Mouse (Mus musculus) lung, embryonic 16.5 days (tissue): ENCODE measurements around the gene Rnf157. TPM values are rescaled to one million over a fixed set of nuclear protein-coding genes. Genes with fewer than 3 reads are reported as not detected.
A peak's percentile ranks its signal among the peaks of the same experiment; 100 is the strongest.

Experiments
- ATAC-seq: fragments of 200-750 bp; cut with Nextera tagmentation; 2 replicates; pipeline ENCODE4 v1.8.0; 2017; ENCODE audit warnings: low read depth, mild to moderate bottlenecking, moderate library complexity
- H3K27ac ChIP-seq: fragments of 300-500 bp; sonication (generic); 2 replicates; pipeline ENCODE4 v1.5.1; 2014; ENCODE audit warnings: mild to moderate bottlenecking, control low read depth, low read length
- H3K27me3 ChIP-seq: fragments of 300-500 bp; sonication (generic); 2 replicates; pipeline ENCODE4 v1.6.1; 2014; ENCODE audit warnings: low read depth, low read length, mixed read lengths; ENCODE audit not compliant: control insufficient read depth, insufficient read depth
- H3K36me3 ChIP-seq: fragments of 300-500 bp; sonication (generic); 2 replicates; pipeline ENCODE4 v1.6.1; 2014; ENCODE audit warnings: low read length; ENCODE audit not compliant: control insufficient read depth, insufficient read depth
- H3K4me1 ChIP-seq: fragments of 300-500 bp; sonication (generic); replicated peaks from 2 replicates; pipeline ENCODE4 v1.6.1; 2014; ENCODE audit warnings: low read length, mixed read lengths; ENCODE audit not compliant: control insufficient read depth, insufficient read depth
- H3K4me2 ChIP-seq: fragments of 300-500 bp; sonication (generic); 2 replicates; pipeline ENCODE4 v1.6.1; 2014; ENCODE audit warnings: low read depth, low read length, control low read depth
- H3K4me3 ChIP-seq: fragments of 300-500 bp; sonication (generic); 2 replicates; pipeline ENCODE4 v1.5.1; 2014; ENCODE audit warnings: mild to moderate bottlenecking, low read length, control low read depth
- H3K9ac ChIP-seq: fragments of 300-500 bp; sonication (generic); 2 replicates; pipeline ENCODE4 v1.6.1; 2014; ENCODE audit warnings: low read length, control low read depth
- H3K9me3 ChIP-seq: fragments of 300-500 bp; sonication (generic); 2 replicates; pipeline ENCODE4 v1.6.1; 2016; ENCODE audit warnings: low read length; ENCODE audit not compliant: control insufficient read depth
- WGBS: fragments of 180-500 bp; shearing (Covaris S2); extraction: QIAGEN DNeasy Blood & Tissue Kit; methylation state at CpG from one replicate; pipeline ENCODE4 v1.1.7; 2014; 5-methylcytosine and 5-hydroxymethylcytosine counted together
- polyA plus RNA-seq: library from polyadenylated mRNA; unstranded; fragments of >200 nt; fragmentation: Nextera tagmentation; extraction: Ambion mirVana; gene quantifications from 2 replicates; pipeline ENCODE4 v1.2.1, GENCODE M21; 2015

Gene Rnf157
- polyA plus RNA-seq, 1 experiment from 2014 or later, result 3.5 TPM

DNA sequence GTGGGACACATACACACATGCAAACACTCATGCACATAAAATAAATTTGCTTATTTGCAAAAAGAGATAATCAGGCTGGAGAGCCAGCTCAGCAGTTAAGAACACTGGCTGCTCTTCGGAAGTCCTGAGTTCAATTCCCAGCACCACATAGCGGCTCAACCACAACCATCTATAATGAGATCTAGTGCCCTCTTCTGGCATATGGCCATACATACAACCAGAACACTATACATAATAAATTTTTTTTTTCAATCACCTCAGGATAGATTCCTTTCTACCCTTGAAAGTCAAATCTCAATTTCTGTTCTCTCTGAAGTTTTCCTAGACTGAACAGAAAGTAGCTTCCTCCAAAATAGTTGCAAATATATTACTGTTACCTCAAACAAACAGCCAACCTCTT is 107.4 kb downstream of the Rnf157 start:
- Histone ChIP-seq H3K4me3 (no peak overlapping the region), H3K27me3 (no peaks in the 10 kb centered on the region), H3K4me1 (peaks cover 4% of the 10 kb centered on the region), H3K9ac (no peak overlapping the region), H3K27ac (no peak overlapping the region), H3K4me2 (peak overlapping the region; percentile 71), H3K36me3 (peaks cover 28% of the 10 kb centered on the region), H3K9me3 (no peaks in the 10 kb centered on the region)
- 95% methylated on average over 2 of the region's 2 CpGs for WGBS
- no peak for ATAC-seq

GRCm38 (mm10) chr11:116298621-116299020 is 114.2 kb downstream of the Rnf157 start:
- Histone ChIP-seq H3K4me3 (no peak overlapping the region), H3K4me2 (no peak overlapping the region), H3K4me1 (no peaks in the 10 kb centered on the region), H3K9me3 (no peaks in the 10 kb centered on the region), H3K27ac (no peak overlapping the region), H3K27me3 (no peaks in the 10 kb centered on the region), H3K36me3 (peaks cover 30% of the 10 kb centered on the region), H3K9ac (no peak overlapping the region)
- 88% methylated on average over 6 of the region's 6 CpGs for WGBS
- ATAC-seq, result no peak

DNA sequence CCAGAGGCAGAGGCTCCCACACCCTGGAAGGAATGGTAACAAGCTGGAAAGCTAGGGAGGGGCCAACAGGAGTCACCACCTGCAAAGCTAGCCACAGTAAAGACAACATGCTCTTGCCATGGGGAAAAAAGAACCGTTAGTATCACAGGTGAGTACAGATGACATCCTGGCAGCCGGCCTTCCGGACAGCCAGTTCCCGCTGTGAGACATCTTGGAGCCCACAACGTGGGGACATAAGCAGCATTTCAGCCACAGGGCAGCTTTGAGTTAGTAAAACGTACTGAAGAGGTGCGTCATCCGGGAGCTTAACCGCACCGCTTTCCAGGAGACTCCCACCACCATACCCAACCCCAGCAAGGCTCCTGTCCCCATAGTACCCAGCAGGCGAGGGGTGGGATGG is 114.6 kb downstream of the Rnf157 start:
- H3K4me1 ChIP-seq, result no peaks in the 10 kb centered on the region
- H3K4me2 ChIP-seq, result no peak overlapping the region
- no peak for ATAC-seq
- H3K4me3 ChIP-seq, result no peak overlapping the region
- peaks cover 26% of the 10 kb centered on the region for H3K36me3 ChIP-seq
- H3K27me3 ChIP-seq, result no peaks in the 10 kb centered on the region
- no peak overlapping the region for H3K9ac ChIP-seq
- no peaks in the 10 kb centered on the region for H3K9me3 ChIP-seq
- no peak overlapping the region for H3K27ac ChIP-seq
- 90% methylated on average over 11 of the region's 11 CpGs for WGBS

- Histone ChIP-seq H3K27me3 (no peaks in the 10 kb centered on the region), H3K27ac (no peak overlapping the region), H3K4me1 (no peaks in the 10 kb centered on the region), H3K9ac (no peak overlapping the region), H3K9me3 (no peaks in the 10 kb centered on the region), H3K36me3 (peaks cover 23% of the 10 kb centered on the region), H3K4me3 (no peak overlapping the region), H3K4me2 (no peak overlapping the region)
- WGBS, result 47% methylated on average over 3 of the region's 3 CpGs
- 0 out of 2 replicates have a peak, but pooled peaks have one; percentile 16 for ATAC-seq
Measured at GRCm38 (mm10) chr11:116297017-116297416, 115.8 kb downstream of the Rnf157 start.

GRCm38 (mm10) chr11:116296191-116296734 is 116.6 kb downstream of the Rnf157 start:
- H3K36me3 ChIP-seq, result peaks cover 20% of the 10 kb centered on the region
- H3K9ac ChIP-seq, result no peak overlapping the region
- H3K4me2 ChIP-seq, result no peak overlapping the region
- H3K4me3 ChIP-seq, result no peak overlapping the region
- H3K9me3 ChIP-seq, result no peaks in the 10 kb centered on the region
- 76% methylated on average over 8 of the region's 8 CpGs for WGBS
- no peaks in the 10 kb centered on the region for H3K27me3 ChIP-seq
- no peak overlapping the region for H3K27ac ChIP-seq
- no peak for ATAC-seq
- H3K4me1 ChIP-seq, result no peaks in the 10 kb centered on the region

- Histone ChIP-seq H3K27me3 (no peaks in the 10 kb centered on the region), H3K9me3 (no peaks in the 10 kb centered on the region), H3K36me3 (peaks cover 8% of the 10 kb centered on the region), H3K4me2 (no peak overlapping the region), H3K9ac (no peak overlapping the region), H3K4me1 (no peaks in the 10 kb centered on the region), H3K27ac (no peak overlapping the region), H3K4me3 (no peak overlapping the region)
- peak; percentile 60; the same call in 1 of the 2 replicates for ATAC-seq
- WGBS, result 29% methylated on average over 5 of the region's 5 CpGs
Measured at GRCm38 (mm10) chr11:116294319-116294718, 118.5 kb downstream of the Rnf157 start.

- no peaks in the 10 kb centered on the region for H3K9me3 ChIP-seq
- no peak overlapping the region for H3K4me2 ChIP-seq
- H3K9ac ChIP-seq, result no peak overlapping the region
- peaks cover 11% of the 10 kb centered on the region for H3K36me3 ChIP-seq
- no peaks in the 10 kb centered on the region for H3K4me1 ChIP-seq
- no peaks in the 10 kb centered on the region for H3K27me3 ChIP-seq
- no peak overlapping the region for H3K27ac ChIP-seq
- no peak overlapping the region for H3K4me3 ChIP-seq
- WGBS, result 82% methylated on average over 12 of the region's 12 CpGs
- no peak for ATAC-seq
Measured at GRCm38 (mm10) chr11:116293538-116294137, 119.2 kb downstream of the Rnf157 start.

GRCm38 (mm10) chr11:116292401-116292800 is 120.4 kb downstream of the Rnf157 start:
- Histone ChIP-seq H3K4me1 (no peaks in the 10 kb centered on the region), H3K4me2 (no peak overlapping the region), H3K9ac (no peak overlapping the region), H3K4me3 (no peak overlapping the region), H3K27me3 (no peaks in the 10 kb centered on the region), H3K36me3 (peaks cover 16% of the 10 kb centered on the region), H3K27ac (no peak overlapping the region), H3K9me3 (no peaks in the 10 kb centered on the region)
- no peak for ATAC-seq
- 85% methylated on average over 13 of the region's 13 CpGs for WGBS

GRCm38 (mm10) chr11:116290556-116290955 is 122.3 kb downstream of the Rnf157 start:
- peaks cover 13% of the 10 kb centered on the region for H3K36me3 ChIP-seq
- no peak for ATAC-seq
- 53% methylated on average over 8 of the region's 8 CpGs for WGBS
- H3K9ac ChIP-seq, result no peak overlapping the region
- H3K4me1 ChIP-seq, result no peaks in the 10 kb centered on the region; the same call in 1 of the 2 replicates
- no peaks in the 10 kb centered on the region for H3K27me3 ChIP-seq
- no peaks in the 10 kb centered on the region for H3K9me3 ChIP-seq
- H3K4me2 ChIP-seq, result no peak overlapping the region
- no peak overlapping the region for H3K4me3 ChIP-seq
- no peak overlapping the region for H3K27ac ChIP-seq
